ENCODE assay signal across 12 mouse cellular contexts in the genomic region with DNA sequence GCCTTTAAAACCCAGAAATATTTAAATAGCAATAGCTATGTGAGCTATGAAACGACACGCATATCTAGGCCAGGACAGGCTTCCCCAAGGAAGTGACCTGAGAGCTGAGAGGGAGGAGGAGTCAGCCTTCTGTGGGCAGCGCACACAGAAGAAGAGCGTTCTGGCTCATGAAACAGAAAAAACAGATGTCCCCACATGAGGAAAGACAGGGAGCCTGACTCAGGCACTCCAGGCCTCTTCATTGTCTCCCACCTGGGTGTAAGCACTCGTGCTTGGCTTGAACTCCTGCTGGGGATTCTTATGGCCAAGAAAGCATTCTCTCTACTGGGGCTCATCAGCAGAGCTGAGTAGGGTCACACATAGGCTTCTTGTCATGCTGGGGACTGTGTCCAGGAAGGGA. TPM values are rescaled to one million over a fixed set of nuclear protein-coding genes. Genes with fewer than 3 reads are reported as not detected.
DNase-seq lines count a peak whose midpoint lies in the region; ATAC-seq lines count a peak whose summit lies in the region.
"Had no signal": no experiment of that assay in that cellular context is flagged by ENCODE, and none has a peak within 500 bp of the region (broad histone marks: within the 10 kb centered on the region; RNA-seq: fewer than 3 reads in every experiment).

No protein-coding gene starts in this region.

- H3K36me3 ChIP-seq in forebrain, embryonic 10.5 days (replicated peaks), result no peaks in the 10 kb centered on the region
- H3K36me3 ChIP-seq in forebrain, embryonic 11.5 days (ENCODE audit: control insufficient read depth, insufficient read depth, low read length), result no peaks in the 10 kb centered on the region
- H3K36me3 ChIP-seq in liver, embryonic 13.5 days, result no peaks in the 10 kb centered on the region
- H3K36me3 ChIP-seq in liver, embryonic 12.5 days, result no peaks in the 10 kb centered on the region
- no peaks in the 10 kb centered on the region for H3K36me3 ChIP-seq in limb, embryonic 15.5 days
- no peaks in the 10 kb centered on the region for H3K36me3 ChIP-seq in stomach, embryonic 16.5 days (ENCODE audit: control insufficient read depth, insufficient read depth, low read length)
- H3K36me3 ChIP-seq: forebrain, embryonic 15.5 days; midbrain, embryonic 12.5 days had no signal

- no peak overlapping the region for H3K4me2 ChIP-seq in forebrain, embryonic 11.5 days (ENCODE audit: low read depth, low read length, severe bottlenecking)
- no peak overlapping the region for H3K4me2 ChIP-seq in liver, embryonic 13.5 days
- no peak overlapping the region for H3K4me2 ChIP-seq in liver, embryonic 12.5 days
- no peak overlapping the region for H3K4me2 ChIP-seq in limb, embryonic 15.5 days
- no peak overlapping the region for H3K4me2 ChIP-seq in stomach, embryonic 16.5 days (ENCODE audit: low read depth, low read length)
- H3K4me2 ChIP-seq: forebrain, embryonic 15.5 days; midbrain, embryonic 12.5 days had no signal

- H3K4me3 ChIP-seq in forebrain, embryonic 10.5 days, result no peak overlapping the region
- H3K4me3 ChIP-seq in forebrain, embryonic 11.5 days (ENCODE audit: low read depth, low read length), result no peak overlapping the region
- no peak overlapping the region for H3K4me3 ChIP-seq in liver, embryonic 13.5 days (replicated peaks)
- no peak overlapping the region for H3K4me3 ChIP-seq in liver, embryonic 12.5 days
- H3K4me3 ChIP-seq in limb, embryonic 15.5 days, result no peak overlapping the region
- H3K4me3 ChIP-seq in stomach, embryonic 16.5 days (replicated peaks; ENCODE audit: low read length), result no peak overlapping the region
- H3K4me3 ChIP-seq: forebrain, embryonic 15.5 days; midbrain, embryonic 12.5 days had no signal

- H3K9me3 ChIP-seq in forebrain, embryonic 10.5 days, result no peaks in the 10 kb centered on the region
- no peaks in the 10 kb centered on the region for H3K9me3 ChIP-seq in forebrain, embryonic 11.5 days (ENCODE audit: control insufficient read depth, low read length)
- H3K9me3 ChIP-seq in liver, embryonic 13.5 days (replicated peaks), result no peaks in the 10 kb centered on the region
- no peaks in the 10 kb centered on the region for H3K9me3 ChIP-seq in liver, embryonic 12.5 days (replicated peaks)
- no peaks in the 10 kb centered on the region for H3K9me3 ChIP-seq in limb, embryonic 15.5 days
- H3K9me3 ChIP-seq in stomach, embryonic 16.5 days (replicated peaks; ENCODE audit: control insufficient read depth, low read length), result no peaks in the 10 kb centered on the region
- H3K9me3 ChIP-seq: forebrain, embryonic 15.5 days; midbrain, embryonic 12.5 days had no signal

- 0 out of 2 replicates have a peak overlapping the region, but pooled peaks have one; percentile 8 for H3K27ac ChIP-seq in forebrain, embryonic 10.5 days
- H3K27ac ChIP-seq in forebrain, embryonic 11.5 days (ENCODE audit: low read depth, low read length), result no peak overlapping the region
- peak overlapping the region; percentile 9; the same call in 1 of the 2 replicates for H3K27ac ChIP-seq in liver, embryonic 13.5 days
- no peak overlapping the region for H3K27ac ChIP-seq in liver, embryonic 12.5 days
- 0 out of 2 replicates have a peak overlapping the region, but pooled peaks have one; percentile 13 for H3K27ac ChIP-seq in limb, embryonic 15.5 days
- peak overlapping the region; percentile 72 for H3K27ac ChIP-seq in stomach, embryonic 16.5 days (ENCODE audit: low read length)
- H3K27ac ChIP-seq: forebrain, embryonic 15.5 days; midbrain, embryonic 12.5 days had no signal

- no peak overlapping the region for H3K9ac ChIP-seq in forebrain, embryonic 11.5 days (ENCODE audit: low read length)
- no peak overlapping the region for H3K9ac ChIP-seq in liver, embryonic 13.5 days
- H3K9ac ChIP-seq in liver, embryonic 12.5 days, result no peak overlapping the region
- no peak overlapping the region for H3K9ac ChIP-seq in limb, embryonic 15.5 days
- no peak overlapping the region for H3K9ac ChIP-seq in stomach, embryonic 16.5 days (ENCODE audit: low read length)
- H3K9ac ChIP-seq: forebrain, embryonic 15.5 days; midbrain, embryonic 12.5 days had no signal

- WGBS in forebrain, embryonic 10.5 days, result 68% methylated on average over 5 of the region's 5 CpGs
- 65% methylated on average over 5 of the region's 5 CpGs for WGBS in forebrain, embryonic 11.5 days
- WGBS in liver, embryonic 13.5 days (ENCODE audit: insufficient replicate concordance), result 14% methylated on average over 5 of the region's 5 CpGs
- WGBS in liver, embryonic 12.5 days (ENCODE audit: insufficient replicate concordance), result 16% methylated on average over 5 of the region's 5 CpGs
- WGBS in limb, embryonic 15.5 days, result 25% methylated on average over 5 of the region's 5 CpGs
- 32% methylated on average over 5 of the region's 5 CpGs for WGBS in stomach, embryonic 16.5 days

- H3K27me3 ChIP-seq in forebrain, embryonic 10.5 days (ENCODE audit: poor library complexity, severe bottlenecking), result no peaks in the 10 kb centered on the region
- H3K27me3 ChIP-seq in forebrain, embryonic 11.5 days (ENCODE audit: control insufficient read depth, insufficient read depth, low read length), result no peaks in the 10 kb centered on the region
- no peaks in the 10 kb centered on the region for H3K27me3 ChIP-seq in liver, embryonic 13.5 days
- H3K27me3 ChIP-seq in liver, embryonic 12.5 days (replicated peaks), result no peaks in the 10 kb centered on the region
- H3K27me3 ChIP-seq in limb, embryonic 15.5 days, result no peaks in the 10 kb centered on the region
- H3K27me3 ChIP-seq in stomach, embryonic 16.5 days (ENCODE audit: control insufficient read depth, insufficient read depth, low read length), result no peaks in the 10 kb centered on the region
- H3K27me3 ChIP-seq: forebrain, embryonic 15.5 days; midbrain, embryonic 12.5 days had no signal

- ATAC-seq in forebrain, embryonic 11.5 days (replicated peaks; ENCODE audit: low FRiP score), result no peak
- ATAC-seq in liver, embryonic 13.5 days (ENCODE audit: low read depth), result 0 out of 2 replicates have a peak, but pooled peaks have one; percentile 20
- ATAC-seq in liver, embryonic 12.5 days, result no peak
- ATAC-seq in limb, embryonic 15.5 days (ENCODE audit: insufficient number of reproducible peaks, low FRiP score, low TSS enrichment, low read depth), result no peak
- ATAC-seq in stomach, embryonic 16.5 days (ENCODE audit: insufficient read depth, low FRiP score), result no peak
- ATAC-seq in cerebellum, adult (ENCODE audit: insufficient number of reproducible peaks, low FRiP score, low TSS enrichment), result no peak
- ATAC-seq: forebrain, embryonic 15.5 days had no signal

- peaks cover 28% of the 10 kb centered on the region for H3K4me1 ChIP-seq in forebrain, embryonic 10.5 days
- no peaks in the 10 kb centered on the region; the same call in 1 of the 2 replicates for H3K4me1 ChIP-seq in forebrain, embryonic 11.5 days (replicated peaks; ENCODE audit: control insufficient read depth, insufficient read depth, low read length)
- H3K4me1 ChIP-seq in liver, embryonic 13.5 days (replicated peaks), result peaks cover 12% of the 10 kb centered on the region; the same call in 1 of the 2 replicates
- peaks cover 5% of the 10 kb centered on the region; the same call in 1 of the 2 replicates for H3K4me1 ChIP-seq in liver, embryonic 12.5 days
- peaks cover 12% of the 10 kb centered on the region for H3K4me1 ChIP-seq in limb, embryonic 15.5 days
- H3K4me1 ChIP-seq in stomach, embryonic 16.5 days (ENCODE audit: control insufficient read depth, insufficient read depth, low read length), result peaks cover 14% of the 10 kb centered on the region

- no peak for DNase-seq in forebrain, embryonic 10.5 days (ENCODE audit: extremely low spot score, low spot score)
- DNase-seq in forebrain, embryonic 11.5 days (ENCODE audit: low spot score), result no peak
- DNase-seq in liver, embryonic 13.5 days, result no peak
- DNase-seq in testis, postnatal 10 days (ENCODE audit: low spot score), result no peak
- DNase-seq: cerebellum, adult 9-10 months had no signal

RNA-seq across cellular contexts. Expression of gene Tspan2, which starts 10.3 kb away (rescaled TPM):
- 7.5 and 8.5 TPM in 2 replicates for polyA plus RNA-seq in forebrain, embryonic 10.5 days (2016; fragmentation: Nextera tagmentation; extraction: Ambion mirVana)
- polyA plus RNA-seq in forebrain, embryonic 11.5 days (2014; fragmentation: Nextera tagmentation; extraction: Ambion mirVana), result 9.0 and 9.5 TPM in 2 replicates
- polyA plus RNA-seq in liver, embryonic 13.5 days (2015; fragmentation: Nextera tagmentation; extraction: Ambion mirVana), result 1.9 and 2.1 TPM in 2 replicates
- polyA plus RNA-seq in liver, embryonic 12.5 days (2016; fragmentation: Nextera tagmentation; extraction: Ambion mirVana), result 2.8 and 3.4 TPM in 2 replicates
- polyA plus RNA-seq in limb, embryonic 15.5 days (2015; fragmentation: Nextera tagmentation; extraction: Ambion mirVana), result 7.2 and 8.0 TPM in 2 replicates
- 26.3 and 29.5 TPM in 2 replicates for polyA plus RNA-seq in stomach, embryonic 16.5 days (2015; fragmentation: Nextera tagmentation; extraction: Ambion mirVana)

RNA-seq across cellular contexts. Expression of gene Tshb, which starts 37.9 kb away (rescaled TPM):
- 0.05 and 0.10 TPM in 2 replicates for polyA plus RNA-seq in forebrain, embryonic 10.5 days (2016; fragmentation: Nextera tagmentation; extraction: Ambion mirVana)
- polyA plus RNA-seq in forebrain, embryonic 11.5 days (2014; fragmentation: Nextera tagmentation; extraction: Ambion mirVana), result 0.15 TPM in 1 of 2 replicates, not detected in the other
- polyA plus RNA-seq in liver, embryonic 13.5 days (2015; fragmentation: Nextera tagmentation; extraction: Ambion mirVana), result 0.15 TPM in 1 of 2 replicates, not detected in the other
- polyA plus RNA-seq in liver, embryonic 12.5 days (2016; fragmentation: Nextera tagmentation; extraction: Ambion mirVana), result not detected in 2 replicates
- 0.04 and 0.12 TPM in 2 replicates for polyA plus RNA-seq in limb, embryonic 15.5 days (2015; fragmentation: Nextera tagmentation; extraction: Ambion mirVana)
- 0.09 and 0.16 TPM in 2 replicates for polyA plus RNA-seq in stomach, embryonic 16.5 days (2015; fragmentation: Nextera tagmentation; extraction: Ambion mirVana)
- polyA plus RNA-seq: large intestine, adult 2 months; midbrain, embryonic 12.5 days had no signal

Comparison
In these comparisons a context has a peak if more than half of its experiments do, and no peak if none do; other contexts are left out.
1. H3K27ac ChIP-seq: peak in forebrain, embryonic 10.5 days (single experiment), liver, embryonic 13.5 days (single experiment), limb, embryonic 15.5 days (single experiment) and stomach, embryonic 16.5 days (single experiment); none in forebrain, embryonic 11.5 days (single experiment) and liver, embryonic 12.5 days (single experiment).